Mouse (Mus musculus): ENCODE results near the gene Olfm2. TPM values are rescaled to one million over a fixed set of nuclear protein-coding genes. Genes with fewer than 3 reads are reported as not detected.

Gene Olfm2
- total and polyA plus RNA-seq, 3 experiments = 0.08 to 0.47 TPM; not detected in 1

DNA sequence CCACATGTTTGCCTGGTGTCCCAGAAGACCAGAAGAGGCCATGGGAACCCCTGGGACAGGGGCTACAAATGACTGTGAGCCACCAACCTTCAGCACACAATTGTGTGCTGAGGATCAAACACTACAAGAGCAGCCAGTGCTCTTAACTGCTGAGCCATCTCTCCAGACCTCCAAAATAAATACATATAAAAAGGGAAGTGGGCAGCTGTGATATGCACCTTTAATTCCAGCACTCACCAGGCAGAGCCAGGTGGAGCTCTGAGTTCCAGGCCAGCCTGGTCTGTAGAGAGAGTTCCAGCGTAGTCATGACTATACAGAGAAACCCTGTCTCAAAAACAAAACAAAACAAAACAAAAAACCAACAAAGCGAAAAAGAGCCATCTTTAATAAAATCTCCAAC, 8.2 kb upstream of the Olfm2 start (continued):
- TF ChIP-seq ZNF384 (IDR thresholded peaks at IDR 0.05; ENCODE audit: low read depth, low read length) = no peak

DNA sequence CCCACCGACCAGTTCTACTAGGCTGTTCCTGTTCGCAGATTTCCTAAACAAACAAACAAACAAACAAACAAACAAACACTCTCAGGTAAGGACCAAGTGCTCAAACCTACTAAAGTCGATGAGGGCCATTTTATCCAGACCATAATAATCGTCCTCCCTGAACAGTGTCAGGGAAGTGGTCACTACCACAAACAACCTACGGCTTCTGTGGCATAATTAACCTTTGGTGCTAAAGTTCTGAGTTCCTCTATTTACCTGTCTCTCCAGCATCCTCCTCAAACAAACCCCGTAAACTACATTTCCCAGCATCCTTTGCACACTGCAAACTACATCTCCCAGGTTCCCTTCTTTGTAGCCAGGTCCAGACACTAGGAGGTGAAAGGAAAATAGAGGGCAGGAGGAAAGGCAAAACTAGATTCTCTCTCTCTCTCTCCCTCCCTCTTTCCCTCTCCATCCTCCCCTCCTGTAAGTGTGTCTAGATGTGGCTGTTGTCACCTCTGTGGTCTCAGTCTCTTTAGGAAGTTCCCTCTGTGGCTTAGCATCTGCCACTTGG, 5.4 kb upstream of the Olfm2 start:
- H3K27me3 ChIP-seq (replicated peaks) = peaks cover 50% of the 10 kb centered on the region
- in situ Hi-C loops (cut with MboI; ENCODE audit: low pct_ligation_motif_present, low pct_unique_long_range_greater_than_20kb, low sequenced_read_pairs) = no loop called here

DNA sequence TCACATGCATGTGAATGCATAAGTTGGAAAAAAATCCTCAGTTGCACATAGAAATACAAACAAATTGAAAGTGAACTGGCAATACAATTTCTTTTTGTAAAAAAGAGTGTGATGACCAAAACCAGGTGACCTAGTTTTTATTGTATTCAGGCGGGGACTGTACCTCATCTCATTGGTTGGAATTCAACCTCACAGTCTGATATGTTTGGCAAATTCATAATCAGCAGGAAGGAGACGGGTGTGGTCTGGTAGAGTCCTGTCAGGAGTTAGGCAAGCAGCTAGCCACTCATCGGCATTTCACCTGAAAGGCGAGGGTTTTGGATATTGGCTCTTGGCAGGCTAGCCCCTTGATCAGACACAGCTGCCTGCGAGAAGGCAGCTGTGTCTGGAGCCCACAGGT, 3.1 kb upstream of the Olfm2 start:
- Histone ChIP-seq H3K79me2 (replicated peaks; ENCODE audit: control insufficient read depth, extremely low read depth, insufficient read depth, poor library complexity, severe bottlenecking) (no peaks in the 10 kb centered on the region), H3K9me3 (replicated peaks; ENCODE audit: low read length) (peaks cover 2% of the 10 kb centered on the region), H3K9ac (ENCODE audit: insufficient read depth, low read depth) (no peak overlapping the region), H3K36me3 (replicated peaks in 1 of 2; ENCODE audit: control insufficient read depth in 1 of 2, insufficient read depth in 1 of 2, low read length in 1 of 2) (no peaks in the 10 kb centered on the region), H3K27me3 (replicated peaks) (peaks cover 70% of the 10 kb centered on the region), H3K4me3 (replicated peaks in 1 of 3; ENCODE audit: low read depth in 2 of 3, low read length in 2 of 3, poor library complexity in 1 of 3) (no peak overlapping the region), H3K4me1 (ENCODE audit: control insufficient read depth in 1 of 2, insufficient read depth in 2 of 2) (peaks cover 0 to 3% of the 10 kb centered on the region in 2 experiments; a peak in 2 of 4 replicates), H3K4me2 (ENCODE audit: insufficient read depth, low read depth, poor library complexity, severe bottlenecking) (no peak overlapping the region), H3K27ac (ENCODE audit: insufficient read depth, low read depth) (no peak overlapping the region)
- no peak for DNase-seq (ENCODE audit: extremely low read depth)
- dilution Hi-C loops (cut with MboI; ENCODE audit: extremely low pct_ligation_motif_present, extremely low pct_unique_long_range_greater_than_20kb, low sequenced_read_pairs) = no loop called here
- in situ Hi-C loops (cut with MboI; ENCODE audit: low pct_ligation_motif_present, low pct_unique_long_range_greater_than_20kb, low sequenced_read_pairs) = no loop called here
- TF ChIP-seq NELFE (IDR thresholded peaks at IDR 0.05; ENCODE audit: low read depth, low read length) = no peak
- no peak for TF ChIP-seq ZC3H11A (IDR thresholded peaks at IDR 0.05; ENCODE audit: low read depth, low read length)
- TF ChIP-seq ETS1 (conservative IDR thresholded peaks at IDR 0.05; ENCODE audit: low read depth, low read length) = no peak
- TF ChIP-seq SMC3 (IDR thresholded peaks at IDR 0.05; ENCODE audit: low read depth, low read length) = no peak
- no peak for TF ChIP-seq USF1 (IDR thresholded peaks at IDR 0.05; ENCODE audit: low read depth, low read length)
- no peak for TF ChIP-seq E2F4 (IDR thresholded peaks at IDR 0.05; ENCODE audit: insufficient replicate concordance, low read depth, low read length)
- TF ChIP-seq ZKSCAN1 (IDR thresholded peaks at IDR 0.05; ENCODE audit: borderline replicate concordance, low read depth, low read length) = no peak
- TF ChIP-seq MAX (IDR thresholded peaks at IDR 0.05; ENCODE audit: low read length) = no peak
- no peak for TF ChIP-seq CHD2 (IDR thresholded peaks at IDR 0.05; ENCODE audit: low read length)
- TF ChIP-seq NRF1 (IDR thresholded peaks at IDR 0.05; ENCODE audit: low read depth, low read length) = no peak
- no peak for TF ChIP-seq GABPA (IDR thresholded peaks at IDR 0.05; ENCODE audit: insufficient replicate concordance, low read depth, low read length)
- no peak for TF ChIP-seq IRF4 (IDR thresholded peaks at IDR 0.05; ENCODE audit: low read depth, low read length)
- TF ChIP-seq MYC (IDR thresholded peaks at IDR 0.05; ENCODE audit: low read depth, low read length) = no peak
- TF ChIP-seq TBP (conservative IDR thresholded peaks at IDR 0.05; ENCODE audit: low read depth, low read length) = no peak
- TF ChIP-seq MXI1 (IDR thresholded peaks at IDR 0.05; ENCODE audit: low read depth, low read length) = no peak
- no peak for TF ChIP-seq JUN (IDR thresholded peaks at IDR 0.05; ENCODE audit: insufficient read depth, low read depth, low read length)
- TF ChIP-seq MAZ (IDR thresholded peaks at IDR 0.05; ENCODE audit: low read depth, low read length) = no peak
- no peak for TF ChIP-seq JUND (conservative IDR thresholded peaks at IDR 0.05; ENCODE audit: low read depth, low read length)
- TF ChIP-seq UBTF (IDR thresholded peaks at IDR 0.05; ENCODE audit: low read depth, low read length) = no peak

More for the DNA sequence above, 5.4 kb upstream of the Olfm2 start:
- no peaks in the 10 kb centered on the region for H3K36me3 ChIP-seq (replicated peaks in 1 of 2; ENCODE audit: control insufficient read depth in 1 of 2, insufficient read depth in 1 of 2, low read length in 1 of 2)
- no peak overlapping the region for H3K4me2 ChIP-seq (ENCODE audit: insufficient read depth, low read depth, poor library complexity, severe bottlenecking)
- no peak overlapping the region for H3K27ac ChIP-seq (ENCODE audit: insufficient read depth, low read depth)
- H3K9ac ChIP-seq (ENCODE audit: insufficient read depth, low read depth) = no peak overlapping the region
- no peaks in the 10 kb centered on the region for H3K9me3 ChIP-seq (replicated peaks; ENCODE audit: low read length)
- DNase-seq (ENCODE audit: extremely low read depth) = no peak
- TF ChIP-seq KAT2A (IDR thresholded peaks at IDR 0.05; ENCODE audit: insufficient replicate concordance, low read length) = peak; percentile 84; the same call in 1 of the 2 replicates
- TF ChIP-seq JUN (IDR thresholded peaks at IDR 0.05; ENCODE audit: insufficient read depth, low read depth, low read length) = no peak
- TF ChIP-seq IRF4 (IDR thresholded peaks at IDR 0.05; ENCODE audit: low read depth, low read length) = no peak
- peak; percentile 97 for TF ChIP-seq HCFC1 (IDR thresholded peaks at IDR 0.05; ENCODE audit: low read depth, low read length)
- TF ChIP-seq MYC (IDR thresholded peaks at IDR 0.05; ENCODE audit: low read depth, low read length) = no peak
- peaks cover 0 to 21% of the 10 kb centered on the region in 2 experiments; a peak in 2 of 4 replicates for H3K4me1 ChIP-seq (ENCODE audit: control insufficient read depth in 1 of 2, insufficient read depth in 2 of 2)
- dilution Hi-C loops (cut with MboI; ENCODE audit: extremely low pct_ligation_motif_present, extremely low pct_unique_long_range_greater_than_20kb, low sequenced_read_pairs) = no loop called here
- H3K4me3 ChIP-seq (replicated peaks in 1 of 3; ENCODE audit: low read depth in 2 of 3, low read length in 2 of 3, poor library complexity in 1 of 3) = no peak overlapping the region
- no peaks in the 10 kb centered on the region for H3K79me2 ChIP-seq (replicated peaks; ENCODE audit: control insufficient read depth, extremely low read depth, insufficient read depth, poor library complexity, severe bottlenecking)
